Mouse (Mus musculus): ENCODE data around the gene Ncam1.
A peak's percentile ranks its signal among the peaks of the same experiment; 100 is the strongest.

The Ncam1 gene

GRCm38 (mm10) chr9:49798806-49799205 lies at the start of gene Ncam1:
Ncam1 (minus strand) TSS chr9:49798925.
- DNase-seq (ENCODE audit: extremely low spot score), result peak; percentile 98

DNA sequence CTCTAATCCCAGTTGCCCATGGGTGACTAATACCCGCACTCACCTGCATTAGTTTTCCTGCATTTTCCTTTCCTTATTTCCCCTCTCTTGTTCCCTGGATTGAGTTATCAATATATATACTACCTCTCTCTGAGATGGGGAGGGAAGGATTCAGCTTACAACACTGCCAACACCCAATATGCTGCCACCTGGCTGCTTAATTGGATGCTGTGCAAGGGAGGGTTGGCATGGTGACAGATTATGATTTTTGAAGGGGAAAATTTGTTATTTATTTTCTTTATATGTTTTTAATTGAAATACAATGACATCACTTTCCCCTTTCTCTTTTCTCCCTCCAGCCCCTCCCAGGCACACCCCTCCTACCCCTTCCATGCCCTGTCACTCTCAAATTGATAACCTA lies 35.3 kb upstream of the Ncam1 start:
- DNase-seq (ENCODE audit: extremely low spot score), result no peak

- DNase-seq (ENCODE audit: extremely low spot score), result no peak
Observed at GRCm38 (mm10) chr9:49827671-49828070, 28.9 kb upstream of the Ncam1 start.

DNA sequence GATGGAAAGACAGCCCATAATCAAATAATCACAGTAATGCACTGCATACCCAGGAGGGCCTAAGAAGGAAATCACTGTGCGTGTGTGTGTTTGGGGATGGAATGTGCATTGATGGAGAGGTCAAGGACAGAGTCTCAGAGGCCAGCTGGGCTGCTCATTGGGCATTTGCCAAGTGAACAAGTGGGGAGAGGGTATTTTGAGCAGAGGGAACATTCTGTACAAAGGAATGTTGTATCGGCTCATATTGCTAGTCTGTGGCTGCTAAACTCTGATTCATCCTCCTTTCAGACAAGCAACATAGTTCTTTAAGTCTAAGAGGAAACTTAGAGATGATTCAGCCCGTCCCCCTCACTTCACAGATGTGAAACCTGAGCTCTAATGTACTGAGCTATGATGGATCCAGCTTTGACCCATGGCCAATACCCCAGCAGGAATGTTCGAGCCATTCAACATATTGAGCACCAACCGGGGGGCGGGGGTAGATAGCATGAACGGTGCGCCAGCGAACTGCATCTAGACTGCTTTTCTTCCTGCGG lies 17.5 kb upstream of the Ncam1 start:
- no peak for DNase-seq (ENCODE audit: extremely low spot score)

DNA sequence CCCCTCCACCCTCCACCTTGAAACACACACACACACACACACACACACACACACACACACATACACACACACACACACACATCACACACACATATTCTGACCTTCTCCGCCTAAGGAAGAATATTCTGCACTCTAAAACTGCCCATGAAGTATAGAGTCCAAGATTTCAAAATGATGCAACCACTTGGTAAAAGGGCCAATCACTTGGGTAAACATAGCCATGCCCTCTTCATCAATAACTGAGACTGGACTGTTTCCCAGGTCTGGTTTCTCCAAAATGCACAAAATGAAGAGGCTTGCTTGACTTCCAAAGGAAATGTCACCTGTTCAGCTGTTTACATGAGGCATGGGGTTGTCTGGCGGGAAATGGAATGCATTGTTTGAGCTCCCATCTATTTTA lies 15.7 kb upstream of the Ncam1 start:
- no peak for DNase-seq (ENCODE audit: extremely low spot score)

GRCm38 (mm10) chr9:49803222-49803621 lies 4.5 kb upstream of the Ncam1 start:
- no peak for DNase-seq (ENCODE audit: extremely low spot score)

DNA sequence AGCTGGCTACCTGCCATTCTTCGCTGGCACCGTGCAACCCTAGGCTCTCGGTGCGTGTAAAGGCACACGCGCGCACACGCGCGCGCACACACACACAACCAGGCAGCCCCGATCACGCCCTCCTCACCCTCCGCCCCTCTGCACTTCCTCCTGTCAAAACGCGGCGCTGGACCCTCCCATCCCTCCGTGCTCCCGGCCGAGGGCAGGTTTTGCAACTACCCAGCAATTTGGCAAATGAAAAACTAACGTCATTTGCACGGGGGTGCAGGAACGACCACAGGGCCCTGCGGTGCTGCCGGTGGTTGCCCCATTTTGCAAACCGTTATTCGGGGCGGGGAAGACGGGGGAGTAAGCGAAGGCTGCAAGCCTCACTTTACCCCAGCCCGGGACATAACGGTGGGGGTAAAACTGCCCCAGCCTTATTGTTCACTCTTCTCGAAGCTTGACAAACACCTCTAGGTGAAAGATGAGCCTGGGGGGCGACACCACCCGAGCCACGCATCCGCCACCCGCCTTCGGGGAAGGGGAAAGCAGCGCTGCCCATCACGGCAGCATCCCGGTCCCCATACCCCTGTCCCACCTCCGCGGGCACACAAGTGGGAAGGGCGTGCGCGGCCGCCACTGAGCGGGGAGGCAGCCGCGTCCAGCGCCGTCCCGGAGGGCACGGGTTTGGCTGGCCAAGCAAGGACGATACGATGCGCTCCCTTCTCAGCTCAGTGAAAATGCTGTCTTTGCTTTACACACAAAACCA lies 729 bp downstream of the Ncam1 start:
- DNase-seq (ENCODE audit: extremely low spot score), result peak; percentile 63

GRCm38 (mm10) chr9:49797508-49797820 lies 1.3 kb downstream of the Ncam1 start:
- no peak for DNase-seq (ENCODE audit: extremely low spot score)

- DNase-seq (ENCODE audit: extremely low spot score), result peak; percentile 86
Observed at GRCm38 (mm10) chr9:49796618-49797507, 1.9 kb downstream of the Ncam1 start.

DNA sequence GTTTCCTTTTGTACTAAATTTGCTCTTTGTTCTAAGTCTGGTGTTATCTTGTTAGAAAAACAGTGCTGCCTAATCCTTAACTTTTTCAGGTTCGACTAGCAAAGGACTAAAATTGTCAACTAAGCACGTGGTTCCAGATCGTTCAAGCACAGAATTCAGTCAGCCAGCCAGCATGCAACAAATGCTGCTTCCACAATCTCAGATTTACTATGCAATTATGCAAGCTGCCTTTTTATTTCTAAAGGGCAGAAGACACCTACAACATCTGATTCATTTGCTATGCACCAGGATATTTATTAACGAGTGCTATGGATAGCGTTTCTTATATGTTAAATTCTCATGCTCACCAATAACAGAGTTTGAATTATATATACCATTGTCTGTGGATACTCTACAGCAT lies 2.8 kb downstream of the Ncam1 start:
- no peak for DNase-seq (ENCODE audit: extremely low spot score)

DNA sequence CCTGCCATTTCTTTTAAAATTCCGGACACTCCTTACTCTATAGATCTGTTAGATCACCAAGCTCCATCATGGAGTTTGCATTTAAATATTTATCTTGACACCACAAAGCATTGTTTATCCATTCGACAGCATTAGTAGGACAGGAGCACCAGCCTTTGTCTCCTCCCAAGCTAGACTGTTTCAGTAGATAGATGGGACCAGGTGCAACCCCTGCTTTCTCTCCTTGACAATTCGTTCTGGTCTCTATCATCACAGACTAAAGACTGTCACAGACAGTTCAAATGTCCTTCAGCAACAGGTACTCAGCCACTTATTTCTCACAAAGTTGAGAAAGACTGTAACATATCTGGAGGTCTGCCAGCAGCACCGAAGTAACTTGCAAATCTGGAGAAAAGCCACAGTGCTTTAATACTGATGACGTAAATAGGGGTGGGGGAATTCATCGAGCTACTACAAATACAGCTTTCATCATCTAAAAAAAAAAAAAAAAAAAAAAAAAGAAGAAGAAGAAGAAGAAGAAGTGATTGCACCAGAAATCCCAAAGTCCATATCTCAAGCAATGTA lies 4.7 kb downstream of the Ncam1 start:
- DNase-seq (ENCODE audit: extremely low spot score), result no peak

- no peak for DNase-seq (ENCODE audit: extremely low spot score)
Observed at GRCm38 (mm10) chr9:49793241-49793640, 5.5 kb downstream of the Ncam1 start.

DNA sequence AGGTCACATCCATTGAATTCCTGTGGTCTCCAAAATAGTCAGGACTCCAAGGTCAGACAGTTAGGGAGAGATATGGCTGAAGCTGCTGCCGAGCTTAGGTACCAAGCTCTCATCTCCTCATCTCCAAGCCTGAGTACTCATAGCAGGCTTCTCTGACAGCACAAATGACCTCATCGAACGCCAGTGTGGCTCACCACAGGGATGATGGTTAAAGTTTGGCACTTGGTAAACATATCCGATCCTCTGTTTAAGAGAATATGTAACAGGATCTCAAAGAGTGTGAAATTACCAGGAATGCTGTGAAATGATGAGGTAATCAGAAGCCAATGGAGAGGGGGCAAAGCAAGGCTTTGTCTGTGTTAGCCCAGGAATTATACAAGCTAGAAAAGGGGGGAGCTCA lies 6.1 kb downstream of the Ncam1 start:
- DNase-seq (ENCODE audit: extremely low spot score), result no peak

DNA sequence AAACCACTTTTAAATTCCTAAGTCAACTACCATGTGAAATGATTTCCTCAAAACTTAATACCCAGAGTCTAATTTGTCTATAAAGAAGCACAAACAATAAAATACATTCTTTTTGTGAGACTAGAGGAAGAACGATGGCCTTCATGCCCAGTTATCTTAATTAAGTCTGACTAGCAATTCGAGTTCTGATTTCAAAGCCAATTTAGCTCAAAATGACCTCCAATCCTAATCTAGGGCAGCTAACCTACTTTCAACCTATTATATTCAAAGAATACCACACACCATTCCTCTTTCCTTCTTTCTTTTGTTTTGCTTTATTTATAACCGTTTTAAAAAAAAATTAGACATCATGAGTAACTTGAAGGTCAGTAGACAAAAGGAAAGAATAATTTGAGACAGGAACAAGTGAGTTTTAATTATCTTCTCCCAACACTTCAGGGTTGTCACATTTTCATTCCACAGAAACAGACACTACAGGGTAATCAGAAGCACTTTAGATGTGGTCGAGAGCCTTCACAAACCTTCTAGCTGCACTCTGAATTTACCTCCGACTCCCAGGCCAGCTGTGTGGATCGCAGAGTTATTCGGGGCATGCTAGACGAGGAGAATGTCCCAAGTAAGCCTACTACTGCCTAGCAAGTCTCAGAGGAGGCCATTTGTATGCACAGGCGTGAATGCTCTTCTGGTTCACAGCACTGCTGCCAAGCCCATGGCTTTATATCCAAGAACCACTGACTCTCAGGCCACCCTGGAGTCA lies 17.5 kb downstream of the Ncam1 start:
- DNase-seq (ENCODE audit: extremely low spot score), result no peak

- DNase-seq (ENCODE audit: extremely low spot score), result no peak
Observed at GRCm38 (mm10) chr9:49777015-49777637, 21.6 kb downstream of the Ncam1 start.

GRCm38 (mm10) chr9:49766634-49767033 lies 32.1 kb downstream of the Ncam1 start:
- DNase-seq (ENCODE audit: extremely low spot score), result no peak

- no peak for DNase-seq (ENCODE audit: extremely low spot score)
Observed at GRCm38 (mm10) chr9:49760571-49760970, 38.2 kb downstream of the Ncam1 start.

DNA sequence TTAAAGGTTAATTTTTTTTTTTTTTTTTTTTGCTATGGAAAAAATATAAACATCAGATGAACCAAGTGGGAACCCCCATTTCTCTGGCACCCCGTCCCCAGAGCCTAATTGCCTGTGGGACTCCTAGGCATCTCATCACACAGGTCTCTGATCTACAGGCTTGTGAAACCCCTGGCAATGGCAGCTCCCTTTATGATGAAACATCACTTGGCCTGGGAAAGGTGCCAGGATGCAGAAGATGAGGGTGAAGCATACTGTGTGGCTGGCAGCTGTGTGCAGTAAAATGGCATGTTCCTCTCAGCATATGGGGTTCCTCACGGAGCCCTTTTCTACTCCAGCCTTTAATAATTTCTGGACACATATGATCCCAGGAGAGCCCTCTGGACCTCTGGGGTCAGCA lies 40.3 kb downstream of the Ncam1 start:
- DNase-seq (ENCODE audit: extremely low spot score), result no peak

- DNase-seq (ENCODE audit: extremely low spot score), result no peak
Observed at GRCm38 (mm10) chr9:49757986-49758385, 40.7 kb downstream of the Ncam1 start.

- no peak for DNase-seq (ENCODE audit: extremely low spot score)
Observed at GRCm38 (mm10) chr9:49757582-49757981, 41.1 kb downstream of the Ncam1 start.

- no peak for DNase-seq (ENCODE audit: extremely low spot score)
Observed at GRCm38 (mm10) chr9:49756725-49757124, 42.0 kb downstream of the Ncam1 start.

Data from embryo, embryonic 9.5 days (tissue).